Mouse (Mus musculus) bone marrow, adult 2 months (tissue): ENCODE results near the gene Gm44511.

Experiments used
- CTCF ChIP-seq: fragments of 200-500 bp; IDR thresholded peaks from 2 replicates; pipeline ENCODE4 v1.5.1; 2011; ENCODE audit warnings: low read length, control low read depth; ENCODE audit not compliant: control insufficient read depth, insufficient read depth
- POLR2A ChIP-seq: fragments of 200-500 bp; IDR thresholded peaks from 2 replicates; pipeline ENCODE4 v1.6.1; 2011; ENCODE audit warnings: low read depth, mild to moderate bottlenecking, control low read depth, low read length, borderline replicate concordance; ENCODE audit not compliant: control insufficient read depth

DNA sequence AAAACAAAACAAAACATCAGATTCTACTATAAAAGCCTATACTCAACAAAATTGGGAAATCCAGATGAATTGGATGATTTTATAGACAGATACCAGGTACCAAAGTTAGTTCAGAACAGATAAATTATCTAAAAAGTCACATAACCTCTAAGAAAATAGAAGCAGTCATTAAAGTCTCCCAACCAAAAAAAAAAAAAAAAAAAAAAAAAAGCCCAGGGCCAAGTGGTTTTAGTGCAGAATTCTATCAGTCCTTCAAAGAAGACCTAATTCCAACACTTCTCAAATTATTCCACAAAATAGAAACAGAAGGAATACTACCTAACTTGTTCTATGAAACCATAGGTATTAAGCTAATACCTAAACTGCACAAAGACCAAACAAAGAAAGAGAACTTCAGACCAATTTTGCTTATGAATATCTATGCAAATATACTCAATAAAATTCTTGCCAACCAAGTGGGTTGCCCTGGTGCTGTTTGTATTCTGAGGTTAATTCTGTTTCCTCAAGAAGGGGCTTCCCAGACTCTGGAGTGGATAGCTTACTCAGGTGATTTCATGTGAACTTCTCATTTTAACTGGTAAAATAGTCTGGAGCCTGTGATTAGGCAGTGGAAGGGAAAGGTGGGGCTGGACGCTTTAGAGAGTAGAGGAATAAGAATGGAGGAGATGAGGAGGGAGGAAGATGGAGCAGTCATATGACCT, 45.9 kb upstream of the Gm44511 start:
- TF ChIP-seq POLR2A = no peak
- no peak for TF ChIP-seq CTCF
